Mouse (Mus musculus): ENCODE data around the gene Sdad1. TPM values are rescaled to one million over a fixed set of nuclear protein-coding genes. Genes with fewer than 3 reads are reported as not detected.

Gene Sdad1
- polyA plus RNA-seq, 1 experiment from 2014 or later = 41.2 TPM

- peaks cover 10% of the 10 kb centered on the region for H3K36me3 ChIP-seq (replicated peaks; ENCODE audit: control insufficient read depth, insufficient read depth, low read depth, low read length)
These were observed 8.0 kb downstream of the Sdad1 start for GRCm38 (mm10) chr5:92302149-92302840.

DNA sequence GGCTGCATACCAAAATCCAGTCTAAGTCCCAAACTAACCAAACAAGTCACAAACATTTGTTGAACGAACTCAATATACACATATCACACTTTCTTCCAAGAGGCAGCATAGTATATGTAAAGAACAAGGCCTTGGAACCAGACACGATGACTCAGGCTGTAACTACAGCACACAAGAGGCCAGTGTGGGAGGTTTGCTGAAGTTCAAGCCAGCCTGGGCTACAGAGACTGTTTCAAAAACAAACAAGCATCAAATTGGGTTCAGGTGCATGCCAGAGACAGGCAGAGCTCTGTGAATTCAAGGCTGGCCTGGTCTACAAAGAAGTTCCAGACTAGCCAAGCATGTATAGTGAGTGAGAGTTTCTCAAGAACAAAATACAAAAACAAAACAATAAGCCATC lies 15.8 kb downstream of the Sdad1 start:
- H3K36me3 ChIP-seq (replicated peaks; ENCODE audit: control insufficient read depth, insufficient read depth, low read depth, low read length) = peaks cover 3% of the 10 kb centered on the region

More at GRCm38 (mm10) chr5:92302149-92302840, 8.0 kb downstream of the Sdad1 start:
- Histone ChIP-seq H3K9me3 (replicated peaks; ENCODE audit: control insufficient read depth, low read length) (no peaks in the 10 kb centered on the region), H3K4me1 (ENCODE audit: control insufficient read depth, insufficient read depth, low read length) (no peaks in the 10 kb centered on the region), H3K9ac (replicated peaks; ENCODE audit: low read length) (no peak overlapping the region), H3K4me3 (ENCODE audit: low read depth, low read length) (no peak overlapping the region), H3K4me2 (ENCODE audit: low read depth, low read length) (no peak overlapping the region), H3K27me3 (ENCODE audit: control insufficient read depth, insufficient read depth, low read length) (no peaks in the 10 kb centered on the region), H3K27ac (replicated peaks; ENCODE audit: low read depth, low read length) (no peak overlapping the region)
- ATAC-seq (replicated peaks; ENCODE audit: insufficient number of reproducible peaks, low FRiP score, low TSS enrichment, low read depth) (no peak), DNase-seq (ENCODE audit: low spot score) (no peak)
- WGBS = 93% methylated on average over 13 of the region's 13 CpGs

DNA sequence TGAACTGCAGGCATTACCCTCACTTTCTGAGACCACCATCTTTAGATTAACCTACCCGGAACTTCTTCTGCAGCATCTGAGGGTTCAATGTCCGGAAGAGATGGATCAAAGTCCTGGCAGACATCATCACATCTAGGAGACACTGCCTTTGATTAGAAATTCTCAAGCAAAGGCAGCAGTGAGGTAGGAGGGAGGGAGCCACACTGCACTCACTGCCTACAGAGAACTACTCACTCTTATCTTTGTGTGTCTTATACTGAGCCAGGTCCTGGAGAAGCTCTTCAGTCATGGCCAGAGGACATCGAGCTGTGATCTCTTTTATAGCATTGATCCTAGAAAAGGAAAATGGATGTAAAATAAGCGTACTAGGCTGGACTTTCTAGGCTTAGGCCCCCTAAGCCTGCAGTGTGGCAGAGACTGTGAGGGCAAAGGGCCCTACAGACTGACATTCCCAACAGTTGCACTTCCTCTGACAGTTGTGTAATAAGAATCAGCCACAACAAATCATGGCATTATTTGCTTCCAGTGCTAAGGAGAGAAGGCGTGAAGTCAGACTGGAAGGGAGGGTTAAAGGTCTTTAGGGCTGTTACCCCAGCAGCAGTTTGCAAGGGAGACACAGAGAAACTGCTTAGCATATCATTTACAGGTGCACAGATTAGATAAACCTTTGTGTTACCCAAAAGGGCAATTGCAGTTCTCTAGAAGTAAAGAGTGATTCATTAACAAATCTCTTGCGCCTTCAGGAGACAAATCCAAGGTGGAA lies 18.4 kb downstream of the Sdad1 start:
- Histone ChIP-seq H3K27ac (replicated peaks; ENCODE audit: low read depth, low read length) (no peak overlapping the region), H3K4me3 (ENCODE audit: low read depth, low read length) (no peak overlapping the region), H3K36me3 (replicated peaks; ENCODE audit: control insufficient read depth, insufficient read depth, low read depth, low read length) (no peaks in the 10 kb centered on the region; the same call in none of the 2 replicates), H3K4me2 (ENCODE audit: low read depth, low read length) (no peak overlapping the region), H3K4me1 (ENCODE audit: control insufficient read depth, insufficient read depth, low read length) (no peaks in the 10 kb centered on the region), H3K27me3 (ENCODE audit: control insufficient read depth, insufficient read depth, low read length) (no peaks in the 10 kb centered on the region), H3K9ac (replicated peaks; ENCODE audit: low read length) (no peak overlapping the region), H3K9me3 (replicated peaks; ENCODE audit: control insufficient read depth, low read length) (no peaks in the 10 kb centered on the region)
- WGBS = 91% methylated on average over 6 of the region's 6 CpGs
- ATAC-seq (replicated peaks; ENCODE audit: insufficient number of reproducible peaks, low FRiP score, low TSS enrichment, low read depth) (no peak), DNase-seq (ENCODE audit: low spot score) (no peak)

More for the DNA sequence above, 15.8 kb downstream of the Sdad1 start:
- no peak overlapping the region for H3K4me2 ChIP-seq (ENCODE audit: low read depth, low read length)
- ATAC-seq (replicated peaks; ENCODE audit: insufficient number of reproducible peaks, low FRiP score, low TSS enrichment, low read depth) = no peak
- 86% methylated on average over 2 of the region's 2 CpGs for WGBS
- no peaks in the 10 kb centered on the region for H3K27me3 ChIP-seq (ENCODE audit: control insufficient read depth, insufficient read depth, low read length)
- H3K27ac ChIP-seq (replicated peaks; ENCODE audit: low read depth, low read length) = no peak overlapping the region
- no peaks in the 10 kb centered on the region for H3K9me3 ChIP-seq (replicated peaks; ENCODE audit: control insufficient read depth, low read length)
- DNase-seq (ENCODE audit: low spot score) = no peak
- H3K9ac ChIP-seq (replicated peaks; ENCODE audit: low read length) = no peak overlapping the region
- H3K4me3 ChIP-seq (ENCODE audit: low read depth, low read length) = no peak overlapping the region
- no peaks in the 10 kb centered on the region for H3K4me1 ChIP-seq (ENCODE audit: control insufficient read depth, insufficient read depth, low read length)

- Histone ChIP-seq H3K27ac (replicated peaks; ENCODE audit: low read depth, low read length) (no peak overlapping the region), H3K9me3 (replicated peaks; ENCODE audit: control insufficient read depth, low read length) (no peaks in the 10 kb centered on the region), H3K4me2 (ENCODE audit: low read depth, low read length) (no peak overlapping the region), H3K36me3 (replicated peaks; ENCODE audit: control insufficient read depth, insufficient read depth, low read depth, low read length) (no peaks in the 10 kb centered on the region; the same call in none of the 2 replicates), H3K4me3 (ENCODE audit: low read depth, low read length) (no peak overlapping the region), H3K9ac (replicated peaks; ENCODE audit: low read length) (no peak overlapping the region), H3K27me3 (ENCODE audit: control insufficient read depth, insufficient read depth, low read length) (no peaks in the 10 kb centered on the region), H3K4me1 (ENCODE audit: control insufficient read depth, insufficient read depth, low read length) (no peaks in the 10 kb centered on the region)
- WGBS = 86% methylated on average over 6 of the region's 6 CpGs
- no peak for ATAC-seq (replicated peaks; ENCODE audit: insufficient number of reproducible peaks, low FRiP score, low TSS enrichment, low read depth)
- DNase-seq (ENCODE audit: low spot score) = no peak
These were observed 22.4 kb downstream of the Sdad1 start for GRCm38 (mm10) chr5:92287840-92288239.

GRCm38 (mm10) chr5:92283107-92283506 lies 27.2 kb downstream of the Sdad1 start:
- Histone ChIP-seq H3K4me2 (ENCODE audit: low read depth, low read length) (no peak overlapping the region), H3K27ac (replicated peaks; ENCODE audit: low read depth, low read length) (no peak overlapping the region), H3K27me3 (ENCODE audit: control insufficient read depth, insufficient read depth, low read length) (no peaks in the 10 kb centered on the region), H3K9ac (replicated peaks; ENCODE audit: low read length) (no peak overlapping the region), H3K4me3 (ENCODE audit: low read depth, low read length) (no peak overlapping the region), H3K4me1 (ENCODE audit: control insufficient read depth, insufficient read depth, low read length) (no peaks in the 10 kb centered on the region), H3K9me3 (replicated peaks; ENCODE audit: control insufficient read depth, low read length) (no peaks in the 10 kb centered on the region), H3K36me3 (replicated peaks; ENCODE audit: control insufficient read depth, insufficient read depth, low read depth, low read length) (no peaks in the 10 kb centered on the region; the same call in 1 of the 2 replicates)
- no peak for ATAC-seq (replicated peaks; ENCODE audit: insufficient number of reproducible peaks, low FRiP score, low TSS enrichment, low read depth)
- DNase-seq (ENCODE audit: low spot score) = no peak
- 59% methylated on average over 3 of the region's 3 CpGs for WGBS

GRCm38 (mm10) chr5:92282571-92282970 lies 27.7 kb downstream of the Sdad1 start:
- no peak overlapping the region for H3K4me2 ChIP-seq (ENCODE audit: low read depth, low read length)
- H3K27ac ChIP-seq (replicated peaks; ENCODE audit: low read depth, low read length) = no peak overlapping the region
- H3K4me3 ChIP-seq (ENCODE audit: low read depth, low read length) = no peak overlapping the region
- DNase-seq (ENCODE audit: low spot score) (no peak), ATAC-seq (replicated peaks; ENCODE audit: insufficient number of reproducible peaks, low FRiP score, low TSS enrichment, low read depth) (no peak)
- H3K36me3 ChIP-seq (replicated peaks; ENCODE audit: control insufficient read depth, insufficient read depth, low read depth, low read length) = no peaks in the 10 kb centered on the region; the same call in 1 of the 2 replicates
- no peaks in the 10 kb centered on the region for H3K9me3 ChIP-seq (replicated peaks; ENCODE audit: control insufficient read depth, low read length)
- H3K27me3 ChIP-seq (ENCODE audit: control insufficient read depth, insufficient read depth, low read length) = no peaks in the 10 kb centered on the region
- no peak overlapping the region for H3K9ac ChIP-seq (replicated peaks; ENCODE audit: low read length)
- 82% methylated on average over 4 of the region's 4 CpGs for WGBS
- H3K4me1 ChIP-seq (ENCODE audit: control insufficient read depth, insufficient read depth, low read length) = no peaks in the 10 kb centered on the region

- no peaks in the 10 kb centered on the region for H3K27me3 ChIP-seq (ENCODE audit: control insufficient read depth, insufficient read depth, low read length)
- no peak overlapping the region for H3K4me3 ChIP-seq (ENCODE audit: low read depth, low read length)
- ATAC-seq (replicated peaks; ENCODE audit: insufficient number of reproducible peaks, low FRiP score, low TSS enrichment, low read depth) = no peak
- H3K9me3 ChIP-seq (replicated peaks; ENCODE audit: control insufficient read depth, low read length) = no peaks in the 10 kb centered on the region
- no peak overlapping the region for H3K9ac ChIP-seq (replicated peaks; ENCODE audit: low read length)
- no peak for DNase-seq (ENCODE audit: low spot score)
- 85% methylated on average over 10 of the region's 10 CpGs for WGBS
- H3K27ac ChIP-seq (replicated peaks; ENCODE audit: low read depth, low read length) = no peak overlapping the region
- H3K36me3 ChIP-seq (replicated peaks; ENCODE audit: control insufficient read depth, insufficient read depth, low read depth, low read length) = no peaks in the 10 kb centered on the region
- no peak overlapping the region for H3K4me2 ChIP-seq (ENCODE audit: low read depth, low read length)
- no peaks in the 10 kb centered on the region for H3K4me1 ChIP-seq (ENCODE audit: control insufficient read depth, insufficient read depth, low read length)
These were observed 31.2 kb downstream of the Sdad1 start for GRCm38 (mm10) chr5:92278942-92279537.

Data from embryonic facial prominence, embryonic 11.5 days (tissue).